ENCODE assay signal across 12 mouse cellular contexts in the genomic region with DNA sequence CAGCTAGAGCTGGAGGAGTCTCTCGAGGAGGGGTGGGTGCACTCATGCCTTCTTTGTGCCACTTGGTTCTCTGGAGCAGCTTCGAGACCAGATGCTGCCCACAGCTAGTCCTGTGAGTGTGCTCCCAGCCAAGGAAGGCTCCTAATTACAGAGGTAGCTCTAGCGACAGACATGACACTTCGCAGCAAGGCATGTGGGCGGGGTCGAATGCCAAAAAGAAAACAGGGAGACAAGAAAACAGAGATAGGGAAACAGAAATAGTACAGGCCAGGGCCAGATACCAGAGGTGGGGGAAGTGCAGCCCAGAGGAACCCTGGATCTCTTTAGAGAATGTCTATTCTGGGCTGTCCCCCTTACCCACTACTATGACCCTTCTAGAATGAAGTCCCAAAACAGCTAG. TPM values are rescaled to one million over a fixed set of nuclear protein-coding genes. Genes with fewer than 3 reads are reported as not detected.
DNase-seq lines count a peak whose midpoint lies in the region; ATAC-seq and TF ChIP-seq lines count a peak whose summit lies in the region.
"Had no signal": no experiment of that assay in that cellular context is flagged by ENCODE, and none has a peak within 500 bp of the region (broad histone marks: within the 10 kb centered on the region; RNA-seq: fewer than 3 reads in every experiment).

No protein-coding gene starts in this region.

- H3K27me3 ChIP-seq in embryonic facial prominence, embryonic 13.5 days, result no peaks in the 10 kb centered on the region
- no peaks in the 10 kb centered on the region for H3K27me3 ChIP-seq in heart, postnatal 0 days (ENCODE audit: control insufficient read depth, insufficient read depth, low read length)
- H3K27me3 ChIP-seq: hindbrain, embryonic 15.5 days; neural tube, embryonic 12.5 days had no signal

- peak; percentile 28 for DNase-seq in lung, adult 2 months
- no peak for DNase-seq in lung, postnatal 25 days (ENCODE audit: low spot score)
- DNase-seq in heart, postnatal 0 days (ENCODE audit: low spot score), result peak; percentile 82
- DNase-seq in embryo, embryonic 10.5 days (ENCODE audit: low spot score), result no peak
- no peak for DNase-seq in adrenal gland, adult 18-20 months (ENCODE audit: low spot score in 2 of 2)
- no peak for DNase-seq in left cerebral cortex, adult 2 months (ENCODE audit: extremely low spot score in 1 of 2, low spot score in 2 of 2)
- DNase-seq: adrenal gland, adult 2 months had no signal

- no peak overlapping the region for H3K4me2 ChIP-seq in embryonic facial prominence, embryonic 13.5 days
- H3K4me2 ChIP-seq in heart, postnatal 0 days (ENCODE audit: low read depth, low read length), result peak overlapping the region; percentile 42
- H3K4me2 ChIP-seq: hindbrain, embryonic 15.5 days; neural tube, embryonic 12.5 days had no signal

- no peak overlapping the region for H3K4me3 ChIP-seq in lung, adult 2 months (replicated peaks; ENCODE audit: extremely low read depth, low read depth, low read length)
- H3K4me3 ChIP-seq in embryonic facial prominence, embryonic 13.5 days, result no peak overlapping the region
- no peak overlapping the region for H3K4me3 ChIP-seq in heart, postnatal 0 days (ENCODE audit: low read depth, low read length)
- H3K4me3 ChIP-seq in left cerebral cortex, adult 2 months, result no peak overlapping the region
- H3K4me3 ChIP-seq: hindbrain, embryonic 15.5 days; neural tube, embryonic 12.5 days had no signal

- 36% methylated on average over 6 of the region's 6 CpGs for WGBS in lung, adult 2 months
- 37% methylated on average over 6 of the region's 6 CpGs for WGBS in embryonic facial prominence, embryonic 13.5 days
- WGBS in heart, postnatal 0 days, result 7% methylated on average over 6 of the region's 6 CpGs

- intact Hi-C loops in left cerebral cortex, adult 2 months (cut with DNase I), result no loop called here

- no peak overlapping the region; the same call in 1 of the 2 replicates for H3K27ac ChIP-seq in embryonic facial prominence, embryonic 13.5 days
- H3K27ac ChIP-seq in heart, postnatal 0 days (ENCODE audit: low read depth), result peak overlapping the region; percentile 94
- no peak overlapping the region for H3K27ac ChIP-seq in left cerebral cortex, adult 2 months
- H3K27ac ChIP-seq: hindbrain, embryonic 15.5 days; neural tube, embryonic 12.5 days had no signal

- no peaks in the 10 kb centered on the region for H3K36me3 ChIP-seq in embryonic facial prominence, embryonic 13.5 days
- H3K36me3 ChIP-seq in heart, postnatal 0 days (replicated peaks; ENCODE audit: control insufficient read depth, insufficient read depth, low read length), result no peaks in the 10 kb centered on the region
- H3K36me3 ChIP-seq: hindbrain, embryonic 15.5 days; neural tube, embryonic 12.5 days had no signal

- TF ChIP-seq EP300 in heart, postnatal 0 days (IDR thresholded peaks at IDR 0.05; ENCODE audit: low read depth), result peak; percentile 55; the same call in 1 of the 2 replicates

- TF ChIP-seq POLR2A in lung, adult 2 months (IDR thresholded peaks at IDR 0.05; ENCODE audit: borderline replicate concordance, extremely low read depth, low read depth, low read length), result no peak

- H3K4me1 ChIP-seq in lung, adult 2 months (ENCODE audit: control insufficient read depth, insufficient read depth, low read length), result peaks cover 20% of the 10 kb centered on the region
- H3K4me1 ChIP-seq in embryonic facial prominence, embryonic 13.5 days, result peaks cover 30% of the 10 kb centered on the region
- H3K4me1 ChIP-seq in heart, postnatal 0 days (ENCODE audit: control insufficient read depth, insufficient read depth), result peaks cover 55% of the 10 kb centered on the region

- no peak for TF ChIP-seq CTCF in lung, adult 2 months (IDR thresholded peaks at IDR 0.05; ENCODE audit: insufficient read depth, low read length)
- TF ChIP-seq CTCF in heart, postnatal 0 days (IDR thresholded peaks at IDR 0.05; ENCODE audit: low read depth), result no peak
- TF ChIP-seq CTCF in left cerebral cortex, adult 2 months (IDR thresholded peaks at IDR 0.05), result no peak

- no peaks in the 10 kb centered on the region for H3K9me3 ChIP-seq in embryonic facial prominence, embryonic 13.5 days
- H3K9me3 ChIP-seq in heart, postnatal 0 days (replicated peaks; ENCODE audit: control insufficient read depth, low read length), result no peaks in the 10 kb centered on the region
- H3K9me3 ChIP-seq: hindbrain, embryonic 15.5 days; neural tube, embryonic 12.5 days had no signal

- peak overlapping the region; percentile 36; the same call in 1 of the 2 replicates for H3K9ac ChIP-seq in embryonic facial prominence, embryonic 13.5 days
- peak overlapping the region; percentile 45; the same call in 1 of the 2 replicates for H3K9ac ChIP-seq in heart, postnatal 0 days (replicated peaks; ENCODE audit: low read depth, low read length)
- H3K9ac ChIP-seq: hindbrain, embryonic 15.5 days; neural tube, embryonic 12.5 days had no signal

- no peak for ATAC-seq in embryonic facial prominence, embryonic 13.5 days (ENCODE audit: insufficient number of reproducible peaks, insufficient read depth, low FRiP score, low TSS enrichment, low read depth)
- peak; percentile 31 for ATAC-seq in heart, postnatal 0 days (ENCODE audit: insufficient read depth, low read depth)
- peak; percentile 40; the same call in 1 of the 2 replicates for ATAC-seq in megakaryocyte-erythroid progenitor cell, adult 5-6 weeks (replicated peaks; ENCODE audit: low FRiP score, low TSS enrichment, poor library complexity, severe bottlenecking)
- ATAC-seq: forebrain, embryonic 16.5 days had no signal

RNA-seq across cellular contexts. Expression of a gene that starts 4.7 kb away (rescaled TPM):
- polyA plus RNA-seq in lung, adult 2 months (2012; rRNA removed), result 631 and 728 TPM in 2 replicates
- polyA plus RNA-seq in embryonic facial prominence, embryonic 13.5 days (2015; fragmentation: Nextera tagmentation; extraction: Ambion mirVana), result 104 TPM in 2 replicates
- 319 and 341 TPM in 2 replicates for total RNA-seq in heart, postnatal 0 days (2014; rRNA removed; ENCODE audit: low replicate concordance)
- polyA plus RNA-seq in heart, postnatal 0 days (2015; fragmentation: Nextera tagmentation; extraction: Ambion mirVana), result 135 and 142 TPM in 2 replicates
- 0.40 and 0.81 TPM in 2 replicates for total RNA-seq in megakaryocyte-erythroid progenitor cell, adult 5-6 weeks (2014; fragmentation: Nextera tagmentation)
- 0.52 and 0.80 TPM in 2 replicates for total RNA-seq in megakaryocyte-erythroid progenitor cell, adult 5-6 weeks (2017)
- total RNA-seq in adrenal gland, adult 18-20 months (2021), result 10 to 100 TPM; 55.3 to 64.5 TPM
- total RNA-seq in left cerebral cortex, adult 2 months (2021), result 10 to 100 TPM; 51.2 to 53.7 TPM

RNA-seq across cellular contexts. Expression of a gene that starts 12.4 kb away (rescaled TPM):
- 40.6 and 53.9 TPM in 2 replicates for polyA plus RNA-seq in lung, adult 2 months (2012; rRNA removed)
- 52.2 and 57.2 TPM in 2 replicates for polyA plus RNA-seq in embryonic facial prominence, embryonic 13.5 days (2015; fragmentation: Nextera tagmentation; extraction: Ambion mirVana)
- 58.0 and 66.1 TPM in 2 replicates for total RNA-seq in heart, postnatal 0 days (2014; rRNA removed; ENCODE audit: low replicate concordance)
- 39.3 and 42.9 TPM in 2 replicates for polyA plus RNA-seq in heart, postnatal 0 days (2015; fragmentation: Nextera tagmentation; extraction: Ambion mirVana)
- total RNA-seq in megakaryocyte-erythroid progenitor cell, adult 5-6 weeks (2014; fragmentation: Nextera tagmentation), result 1.0 TPM in 1 of 2 replicates, not detected in the other
- total RNA-seq in megakaryocyte-erythroid progenitor cell, adult 5-6 weeks (2017), result 0.08 and 0.33 TPM in 2 replicates
- 10 to 100 TPM; 26.3 to 33.5 TPM for total RNA-seq in adrenal gland, adult 18-20 months (2021)
- 1 to 10 TPM; 7.6 to 9.4 TPM for total RNA-seq in left cerebral cortex, adult 2 months (2021)

RNA-seq across cellular contexts. Expression of a gene that starts 13.3 kb away (rescaled TPM):
- 41.5 and 42.5 TPM in 2 replicates for polyA plus RNA-seq in lung, adult 2 months (2012; rRNA removed)
- 125 and 134 TPM in 2 replicates for polyA plus RNA-seq in embryonic facial prominence, embryonic 13.5 days (2015; fragmentation: Nextera tagmentation; extraction: Ambion mirVana)
- total RNA-seq in heart, postnatal 0 days (2014; rRNA removed; ENCODE audit: low replicate concordance), result 106 and 114 TPM in 2 replicates
- 93.0 and 95.9 TPM in 2 replicates for polyA plus RNA-seq in heart, postnatal 0 days (2015; fragmentation: Nextera tagmentation; extraction: Ambion mirVana)
- not detected in 2 replicates for total RNA-seq in megakaryocyte-erythroid progenitor cell, adult 5-6 weeks (2014; fragmentation: Nextera tagmentation)
- 0.53 TPM in 1 of 2 replicates, not detected in the other for total RNA-seq in megakaryocyte-erythroid progenitor cell, adult 5-6 weeks (2017)
- 10 to 100 TPM; 13.4 to 19.0 TPM for total RNA-seq in adrenal gland, adult 18-20 months (2021)
- total RNA-seq in left cerebral cortex, adult 2 months (2021), result 1 to 10 TPM; 3.6 to 4.8 TPM

RNA-seq across cellular contexts. Expression of a gene that starts 39.4 kb away (rescaled TPM):
- polyA plus RNA-seq in lung, adult 2 months (2012; rRNA removed), result 21.7 and 31.5 TPM in 2 replicates
- polyA plus RNA-seq in embryonic facial prominence, embryonic 13.5 days (2015; fragmentation: Nextera tagmentation; extraction: Ambion mirVana), result 158 and 167 TPM in 2 replicates
- 54.4 and 68.3 TPM in 2 replicates for total RNA-seq in heart, postnatal 0 days (2014; rRNA removed; ENCODE audit: low replicate concordance)
- 84.7 and 85.0 TPM in 2 replicates for polyA plus RNA-seq in heart, postnatal 0 days (2015; fragmentation: Nextera tagmentation; extraction: Ambion mirVana)
- total RNA-seq in megakaryocyte-erythroid progenitor cell, adult 5-6 weeks (2014; fragmentation: Nextera tagmentation), result 35.7 and 54.2 TPM in 2 replicates
- total RNA-seq in megakaryocyte-erythroid progenitor cell, adult 5-6 weeks (2017), result 25.9 and 33.8 TPM in 2 replicates
- total RNA-seq in adrenal gland, adult 18-20 months (2021), result 10 to 100 TPM; 45.6 to 50.0 TPM
- 10 to 100 TPM; 48.4 to 64.1 TPM for total RNA-seq in left cerebral cortex, adult 2 months (2021)

RNA-seq across cellular contexts. Expression of a gene that starts 39.5 kb away (rescaled TPM):
- 0.22 and 0.49 TPM in 2 replicates for polyA plus RNA-seq in lung, adult 2 months (2012; rRNA removed)
- 1.1 and 1.7 TPM in 2 replicates for polyA plus RNA-seq in embryonic facial prominence, embryonic 13.5 days (2015; fragmentation: Nextera tagmentation; extraction: Ambion mirVana)
- total RNA-seq in heart, postnatal 0 days (2014; rRNA removed; ENCODE audit: low replicate concordance), result not detected in 2 replicates
- polyA plus RNA-seq in heart, postnatal 0 days (2015; fragmentation: Nextera tagmentation; extraction: Ambion mirVana), result 0.34 and 0.47 TPM in 2 replicates
- total RNA-seq in megakaryocyte-erythroid progenitor cell, adult 5-6 weeks (2014; fragmentation: Nextera tagmentation), result 2.6 TPM in 1 of 2 replicates, not detected in the other
- total RNA-seq in megakaryocyte-erythroid progenitor cell, adult 5-6 weeks (2017), result 1.6 TPM in 1 of 2 replicates, not detected in the other
- total RNA-seq in adrenal gland, adult 18-20 months (2021), result under 1 TPM; 0.67 to 0.96 TPM
- 1 to 10 TPM in 1 of 2 experiments, under 1 TPM in 1; 0.61 to 1.4 TPM for total RNA-seq in left cerebral cortex, adult 2 months (2021)

Comparison
In these comparisons a context has a peak if more than half of its experiments do, and no peak if none do; other contexts are left out.
1. DNase-seq: peak in lung, adult 2 months (single experiment) and heart, postnatal 0 days (single experiment); none in lung, postnatal 25 days (single experiment), embryo, embryonic 10.5 days (single experiment), adrenal gland, adult 18-20 months (0 of 2) and left cerebral cortex, adult 2 months (0 of 2).
2. RNA of a gene that starts 4.7 kb away (total RNA-seq): 319 to 341 TPM in heart, postnatal 0 days, 55.3 to 64.5 TPM in adrenal gland, adult 18-20 months and 51.2 to 53.7 TPM in left cerebral cortex, adult 2 months; 0.40 to 0.81 TPM in megakaryocyte-erythroid progenitor cell, adult 5-6 weeks; every median in the first group is over 10 times any median in the second.
3. RNA of a gene that starts 12.4 kb away (total RNA-seq): 58.0 to 66.1 TPM in heart, postnatal 0 days, 26.3 to 33.5 TPM in adrenal gland, adult 18-20 months and 7.6 to 9.4 TPM in left cerebral cortex, adult 2 months; 0.08 to 1.0 TPM in megakaryocyte-erythroid progenitor cell, adult 5-6 weeks; every median in the first group is over 4 times any median in the second.